Mouse (Mus musculus) right cerebral cortex, postnatal 4 days (tissue): ENCODE results near the gene Wrap73.
A peak's percentile ranks its signal among the peaks of the same experiment; 100 is the strongest.

Experiments used
- DNase-seq: peaks from one replicate; pipeline ENCODE4 v3.0.0-alpha.2; 2022

The Wrap73 gene

GRCm38 (mm10) chr4:154140213-154141008, 1.8 kb upstream of the Wrap73 start:
- DNase-seq: no peak

DNA sequence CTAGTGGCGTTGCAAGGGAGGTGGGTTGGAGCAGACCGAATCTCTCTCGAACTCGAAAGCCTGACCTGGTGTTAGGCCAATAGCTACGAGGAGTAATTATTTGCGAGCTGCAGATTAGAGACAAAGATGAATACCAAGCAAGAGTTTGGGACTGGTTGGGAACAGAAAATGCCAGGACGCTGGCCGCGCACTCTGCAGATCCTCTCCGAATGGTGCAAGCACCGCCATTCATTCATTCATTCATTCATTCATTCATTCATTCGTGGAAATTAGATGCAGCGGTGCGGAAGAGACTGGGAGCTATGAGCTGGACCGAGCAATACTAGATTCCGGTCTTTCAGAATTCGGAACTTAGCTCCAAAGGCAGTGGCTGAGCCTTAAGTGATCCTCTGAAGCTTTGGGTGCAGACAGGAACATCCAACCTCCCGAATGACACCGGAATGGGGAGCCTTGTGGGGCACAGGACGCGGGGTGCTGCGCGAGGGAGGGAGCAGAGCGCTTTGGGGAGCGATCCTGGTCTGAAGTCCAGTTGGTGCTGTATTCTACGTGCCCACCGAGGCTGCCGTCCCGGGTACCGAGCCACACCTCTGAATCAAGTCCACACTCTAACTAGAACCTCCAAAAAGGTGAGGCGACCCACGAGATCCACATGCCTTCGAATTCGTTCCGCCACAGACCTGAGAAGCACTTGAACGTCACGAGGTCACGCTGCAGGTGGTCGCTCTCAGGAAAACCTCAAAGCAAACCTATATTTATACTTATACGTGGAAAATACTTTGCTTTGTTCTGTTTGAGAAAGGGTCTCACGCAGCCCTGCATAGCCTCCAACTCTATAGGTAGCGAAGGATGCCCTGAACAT, 934 bp upstream of the Wrap73 start:
- DNase-seq: no peak

DNA sequence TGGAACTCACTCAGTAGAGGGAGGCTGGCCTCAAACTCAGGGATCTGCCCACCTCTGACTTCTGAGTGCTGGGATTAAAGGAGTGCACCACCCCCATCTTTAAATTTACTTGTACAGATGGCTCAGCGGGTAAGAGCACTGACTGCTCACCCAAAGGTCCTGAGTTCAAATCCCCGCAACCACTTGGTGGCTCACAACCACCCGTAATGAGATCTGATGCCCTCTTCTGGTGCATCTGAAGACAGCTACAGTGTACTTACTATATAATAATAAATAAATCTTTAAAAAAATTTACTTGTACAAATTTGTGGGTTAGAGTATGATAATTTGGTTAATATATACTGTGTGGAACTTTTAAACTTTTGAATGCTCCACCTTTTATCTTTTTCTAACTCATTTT, 2.5 kb downstream of the Wrap73 start:
- DNase-seq: no peak

DNA sequence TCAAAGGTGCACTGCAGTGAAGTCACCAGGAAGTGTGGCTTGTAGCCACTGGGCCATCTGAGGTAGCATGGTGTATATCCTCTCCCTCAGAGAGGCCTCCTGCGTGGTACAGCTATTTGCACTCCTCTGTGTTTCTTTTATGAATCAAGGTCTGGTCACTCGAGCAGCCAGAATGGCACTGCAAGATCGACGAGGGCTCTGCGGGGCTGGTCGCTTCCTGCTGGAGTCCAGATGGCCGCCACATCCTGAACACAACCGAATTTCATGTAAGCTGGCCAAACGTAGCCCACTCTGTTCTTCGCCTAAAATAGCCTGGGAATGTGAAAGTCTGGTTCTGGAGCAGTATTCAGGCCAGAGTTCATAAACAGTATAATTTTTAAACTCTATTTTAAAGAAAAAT, 4.2 kb downstream of the Wrap73 start:
- DNase-seq: no peak

DNA sequence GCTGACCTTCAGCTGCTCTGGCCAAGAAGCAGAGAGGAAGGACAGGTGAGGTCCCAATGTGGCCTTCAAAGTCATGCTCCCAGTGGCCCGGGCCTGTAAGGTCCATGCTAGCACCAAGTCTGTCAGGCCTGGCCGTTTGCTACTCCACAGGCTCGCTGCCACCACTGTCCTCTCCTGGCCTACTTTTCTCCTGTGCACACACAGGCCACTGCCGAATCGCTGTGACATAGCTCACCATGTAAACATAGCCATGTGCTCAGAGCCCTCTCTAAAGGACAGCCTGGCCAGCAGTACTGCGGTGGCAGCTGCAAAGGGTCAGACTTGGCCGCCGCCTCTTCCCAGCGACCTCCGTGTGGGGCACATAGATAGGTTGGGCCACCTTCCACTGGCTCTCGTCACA, 11.9 kb downstream of the Wrap73 start:
- no peak for DNase-seq

GRCm38 (mm10) chr4:154156050-154156449, 13.9 kb downstream of the Wrap73 start:
- no peak for DNase-seq

- DNase-seq: no peak
Measured at GRCm38 (mm10) chr4:154157970-154158662, 15.9 kb downstream of the Wrap73 start.

GRCm38 (mm10) chr4:154159002-154159401, 16.8 kb downstream of the Wrap73 start:
- peak; percentile 81 for DNase-seq

GRCm38 (mm10) chr4:154159961-154160537, 17.9 kb downstream of the Wrap73 start:
- no peak for DNase-seq

DNA sequence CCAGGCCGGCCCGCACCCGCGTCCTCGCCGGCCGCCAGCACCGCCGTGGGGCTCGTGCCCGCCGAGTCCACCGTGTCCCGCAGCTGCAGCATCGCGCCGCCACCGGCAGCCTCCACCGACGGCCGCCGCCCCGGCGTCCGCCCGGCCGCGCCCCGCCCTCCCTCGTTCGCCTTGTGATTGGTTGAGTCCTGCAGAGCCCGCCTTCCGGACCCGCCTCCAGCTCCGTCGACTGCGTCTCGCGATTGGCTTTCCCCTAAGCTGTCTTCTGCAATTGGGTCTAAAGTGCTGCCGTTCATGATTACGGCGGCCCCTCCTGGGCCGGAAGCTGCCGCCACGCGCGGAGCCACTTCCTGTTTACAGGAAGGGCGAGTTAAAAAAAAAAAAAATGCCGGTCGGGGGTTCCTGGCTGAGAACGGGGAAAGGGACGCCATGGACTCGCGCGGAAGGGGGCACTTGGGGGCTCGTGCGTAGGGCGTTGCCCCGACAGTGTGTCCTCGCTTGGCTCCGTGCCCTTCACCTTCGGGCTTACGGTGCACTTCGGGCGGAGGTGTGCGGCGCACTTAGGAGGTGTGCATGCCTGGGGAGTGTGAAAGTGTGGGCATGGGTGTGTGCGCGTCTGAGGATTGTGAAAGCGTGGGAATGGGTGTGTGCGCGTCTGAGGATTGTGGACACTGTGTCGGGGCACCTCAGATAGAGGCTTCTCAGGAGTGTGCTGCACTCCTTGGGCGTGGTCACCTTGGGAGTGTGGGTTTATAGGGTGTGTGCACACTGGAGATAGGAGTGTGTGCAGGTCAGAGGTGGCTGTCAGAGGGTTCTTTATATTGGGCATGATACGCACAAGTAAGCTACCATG, 18.6 kb downstream of the Wrap73 start, which contains the start of gene Tprgl:
TSS of gene Tprgl (minus strand) at position 129 of the 853 bp plus-strand sequence.
- peak; percentile 94 for DNase-seq

DNA sequence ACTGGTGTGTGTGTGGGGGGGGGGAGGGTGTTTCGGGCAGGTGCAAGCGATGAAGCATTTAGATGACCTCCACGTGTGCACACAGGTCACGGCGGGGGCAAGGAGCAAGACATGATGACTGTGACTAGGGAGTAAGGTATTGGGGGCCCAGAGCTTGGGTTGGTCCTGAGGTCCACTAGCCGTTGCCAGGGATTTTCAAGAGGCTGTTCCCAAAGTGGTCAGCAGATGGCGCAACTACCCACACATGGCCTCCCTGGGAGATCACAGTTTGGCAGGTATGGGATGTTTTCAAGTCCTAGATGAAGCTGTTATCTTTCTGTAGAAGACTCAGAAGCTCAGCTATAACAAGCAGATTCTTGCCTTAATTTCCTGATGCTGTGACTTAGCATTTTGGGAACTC, 21.1 kb downstream of the Wrap73 start:
- peak; percentile 84 for DNase-seq

DNA sequence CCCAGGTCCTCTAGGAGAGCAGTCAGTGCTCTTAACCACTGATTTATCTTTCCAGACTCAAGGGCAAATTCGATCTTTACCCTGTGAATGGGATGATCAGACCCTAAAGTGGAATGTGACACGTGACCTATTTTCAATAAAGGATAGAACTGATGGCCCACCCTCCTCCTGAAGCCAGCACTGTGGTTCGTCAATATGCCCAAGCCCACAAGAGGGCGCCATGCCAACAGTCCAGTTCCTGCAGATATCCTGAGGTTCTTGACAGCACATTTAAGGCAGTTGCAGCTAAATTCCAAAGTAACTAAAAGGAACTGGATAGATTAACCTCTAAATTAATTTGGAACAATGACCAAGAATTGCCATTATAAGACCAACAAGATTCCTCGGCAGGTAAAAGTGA, 24.9 kb downstream of the Wrap73 start:
- peak; percentile 72 for DNase-seq

- no peak for DNase-seq
Measured at GRCm38 (mm10) chr4:154170021-154170420, 27.8 kb downstream of the Wrap73 start.

DNA sequence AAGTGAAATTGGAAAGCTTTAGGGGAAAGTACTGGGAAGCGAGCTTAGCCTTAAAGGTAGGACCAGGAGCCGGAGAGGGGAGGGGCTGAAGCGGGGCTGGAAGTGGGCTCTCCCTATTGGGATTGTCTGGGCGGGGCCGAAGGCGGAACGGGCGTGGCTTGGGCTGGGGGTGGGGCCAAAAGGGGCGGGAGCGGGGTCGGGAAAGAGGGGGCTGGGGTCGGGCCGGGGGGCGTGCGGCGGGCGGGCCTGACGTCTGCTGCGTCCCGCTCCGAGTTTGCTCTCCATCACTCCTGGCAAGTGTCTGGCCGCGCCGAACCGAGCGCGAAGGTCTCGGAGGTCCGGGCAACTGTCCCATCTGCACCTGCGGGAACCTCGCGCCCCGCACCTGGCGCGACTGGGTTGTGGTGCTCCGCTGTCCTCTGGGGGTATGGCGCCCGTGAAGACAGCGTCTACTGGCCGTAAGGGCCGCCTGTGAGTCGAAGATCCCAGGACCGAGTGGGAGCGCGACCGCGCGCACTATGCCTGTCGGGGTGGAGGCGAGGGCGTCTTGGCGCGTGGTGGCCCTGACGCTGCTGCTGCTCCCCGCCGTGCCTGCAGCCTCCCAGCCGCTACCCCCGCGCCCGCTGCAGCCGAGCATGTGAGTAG, 28.5 kb downstream of the Wrap73 start, which contains the start of gene Megf6:
TSS of gene Megf6 (plus strand) at position 225 of the 645 bp plus-strand sequence.
- no peak for DNase-seq

GRCm38 (mm10) chr4:154171151-154171930, 29.2 kb downstream of the Wrap73 start:
- no peak for DNase-seq

GRCm38 (mm10) chr4:154171931-154172604, 29.9 kb downstream of the Wrap73 start:
- DNase-seq: no peak

DNA sequence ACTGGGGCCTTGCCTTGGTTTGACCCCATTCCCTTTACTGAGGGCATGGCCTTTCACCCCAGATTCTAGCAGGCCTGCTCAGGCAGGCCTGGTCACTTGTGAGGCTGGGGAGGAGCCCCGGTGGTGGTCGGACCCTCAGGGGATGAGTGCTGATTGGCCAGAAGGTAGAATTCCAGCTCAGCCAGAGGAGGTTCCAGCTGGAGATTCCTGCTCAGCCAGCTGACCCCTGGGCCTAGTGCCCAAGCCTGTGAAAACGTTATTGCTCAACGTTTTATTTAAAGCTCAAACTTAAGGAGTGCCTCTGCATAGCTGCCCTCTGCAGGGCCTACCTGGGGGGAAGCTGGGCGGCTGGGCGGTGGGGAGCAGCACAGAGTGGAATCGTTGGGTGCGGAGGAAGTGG, 35.1 kb downstream of the Wrap73 start:
- DNase-seq: no peak

DNA sequence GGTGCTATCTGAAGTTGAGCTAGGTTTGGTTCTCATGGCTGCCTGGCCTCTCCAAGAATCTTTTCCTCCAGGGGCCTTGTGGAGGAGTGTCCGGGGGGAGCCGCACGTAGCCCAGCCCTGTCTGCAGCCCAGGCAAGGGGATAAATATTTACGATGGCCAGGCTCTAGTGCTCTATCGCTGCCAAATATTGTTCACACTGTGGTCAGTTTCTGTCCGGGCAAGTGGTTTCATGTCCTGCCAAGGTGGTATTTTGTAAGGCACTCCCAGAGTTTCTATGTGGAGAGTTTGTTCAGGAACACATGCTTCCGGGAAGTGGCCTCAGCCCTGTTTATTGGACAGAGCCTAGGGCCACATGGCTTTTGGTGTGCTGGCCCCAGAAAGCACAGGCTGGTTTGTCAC, 38.8 kb downstream of the Wrap73 start:
- DNase-seq: no peak

DNA sequence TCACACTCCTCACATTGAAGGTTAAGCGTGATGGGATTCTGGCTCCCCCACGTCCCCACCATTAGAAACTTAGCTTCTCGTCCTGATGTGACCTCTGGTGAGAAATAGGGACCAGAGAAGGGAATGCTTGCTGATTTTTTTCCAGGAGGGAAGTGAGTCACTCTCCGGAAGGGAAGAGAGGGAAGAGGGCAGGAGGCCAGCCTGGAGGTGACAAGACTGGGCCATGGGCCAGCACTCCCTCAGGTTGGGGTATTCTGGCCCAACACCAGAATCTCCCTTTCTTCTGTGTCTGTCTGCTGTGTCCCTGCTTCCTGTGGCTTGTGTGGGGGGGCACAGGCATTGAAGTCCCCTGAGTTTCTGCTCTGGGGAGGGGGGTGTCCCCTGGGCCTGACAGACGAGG, 41.4 kb downstream of the Wrap73 start:
- DNase-seq: no peak

- DNase-seq: no peak
Measured at GRCm38 (mm10) chr4:154185001-154185400, 42.8 kb downstream of the Wrap73 start.
